Mouse (Mus musculus) thymus, postnatal 4 days (tissue): Measurements from ENCODE around the gene Ddias.

Source experiments
- DNase-seq: peaks from one replicate; pipeline ENCODE4 v3.0.0; 2021

The Ddias gene

DNA sequence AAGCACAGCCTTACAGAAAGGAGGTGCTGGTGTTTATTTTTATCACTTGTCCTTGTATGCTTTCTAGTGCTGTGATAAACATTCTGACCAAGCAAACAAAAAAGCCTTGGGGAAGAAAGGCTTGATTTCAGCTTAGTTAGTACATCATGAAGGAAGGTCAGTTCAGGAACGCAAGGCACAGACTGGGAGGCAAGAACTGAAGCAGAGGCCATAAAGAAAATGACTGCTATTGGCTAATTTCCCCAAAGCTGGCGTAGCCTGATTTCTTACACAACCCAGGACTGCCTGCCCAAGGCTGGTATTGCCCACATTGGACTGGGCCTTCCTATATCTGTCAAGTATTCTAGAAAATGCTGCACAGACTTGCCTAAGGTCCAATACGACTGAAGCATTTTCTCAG, 25.8 kb downstream of the Ddias start:
- DNase-seq, result no peak

GRCm38 (mm10) chr7:92842254-92842653, 31.8 kb downstream of the Ddias start:
- no peak for DNase-seq

DNA sequence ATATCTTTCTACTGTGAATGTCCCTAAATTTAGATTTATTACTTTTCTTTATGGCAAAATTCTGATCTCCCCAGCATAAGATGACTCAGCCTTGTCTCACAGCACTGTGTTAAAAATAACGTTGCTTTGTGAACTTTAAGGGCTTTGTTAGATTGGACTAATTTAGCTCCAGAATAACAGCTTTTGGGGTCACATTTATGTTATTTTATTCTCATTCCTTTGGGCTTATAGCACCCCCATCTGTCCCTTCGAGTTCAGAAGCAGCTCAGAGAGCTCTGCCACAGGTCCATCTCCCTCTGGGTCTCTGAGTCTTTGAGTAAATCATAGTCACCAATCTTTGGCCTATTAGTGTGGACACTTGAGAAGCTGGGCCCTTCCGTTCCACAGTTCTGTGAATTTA, 36.1 kb downstream of the Ddias start:
- no peak for DNase-seq

DNA sequence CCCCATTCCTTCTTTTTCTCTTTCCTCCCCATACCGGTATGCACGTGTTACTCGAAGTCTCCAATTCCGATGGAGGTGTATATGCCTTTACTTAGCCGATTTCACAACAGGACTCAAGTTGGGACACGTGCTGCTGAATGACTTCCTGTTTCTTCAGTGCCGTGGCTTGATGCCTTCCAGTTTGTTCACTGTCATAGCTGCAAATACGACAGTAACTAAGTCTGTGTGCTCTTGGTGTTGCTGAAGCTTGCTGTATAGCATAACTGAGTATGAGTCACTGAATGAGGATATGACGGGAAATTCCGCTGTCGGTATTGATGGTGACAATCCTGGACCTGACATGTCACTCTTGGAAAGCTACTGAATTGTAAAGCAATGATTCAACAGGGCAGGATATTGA, 36.8 kb downstream of the Ddias start:
- DNase-seq, result no peak

GRCm38 (mm10) chr7:92836447-92836846, 37.6 kb downstream of the Ddias start:
- no peak for DNase-seq

GRCm38 (mm10) chr7:92834391-92834790, 39.7 kb downstream of the Ddias start:
- DNase-seq, result no peak

DNA sequence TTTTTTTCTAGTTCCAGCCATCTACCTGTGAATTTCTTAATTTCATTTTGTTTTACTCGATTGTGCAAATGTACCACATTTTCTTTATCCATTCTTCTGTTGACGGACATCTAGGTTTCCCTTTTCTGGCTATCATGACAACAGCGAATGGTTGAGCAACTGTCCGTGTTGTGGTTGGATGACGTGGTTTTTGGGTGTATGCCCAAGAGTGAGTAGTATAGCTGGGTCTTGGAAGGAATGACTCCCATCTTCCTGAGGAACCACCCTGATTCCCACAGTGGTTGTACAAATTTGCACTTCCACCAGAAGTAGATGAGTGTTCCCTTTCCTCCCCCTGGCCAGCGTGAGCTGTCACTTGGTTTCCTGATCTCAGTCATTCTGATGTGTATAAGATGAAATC, 41.7 kb downstream of the Ddias start:
- no peak for DNase-seq

DNA sequence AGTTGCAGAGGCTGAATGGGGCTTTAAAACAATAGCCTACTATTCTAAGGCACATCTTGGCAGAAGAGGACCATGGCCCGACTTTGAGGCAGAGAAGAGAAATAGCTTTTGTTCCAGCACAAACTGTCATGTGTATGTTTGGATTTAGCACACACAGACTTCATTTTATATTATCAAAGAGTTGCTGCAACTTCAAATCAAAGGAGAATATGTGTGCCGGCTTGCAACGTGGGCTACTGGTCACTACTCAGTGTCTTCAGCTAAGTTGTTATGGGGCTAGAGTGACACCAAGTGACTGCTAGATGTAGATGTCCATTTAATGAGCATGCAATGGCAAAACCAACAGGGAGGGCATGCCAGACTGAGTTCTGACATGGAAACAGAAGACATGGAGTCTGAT, 46.1 kb downstream of the Ddias start:
- no peak for DNase-seq

GRCm38 (mm10) chr7:92826248-92826647, 47.8 kb downstream of the Ddias start:
- DNase-seq, result no peak

DNA sequence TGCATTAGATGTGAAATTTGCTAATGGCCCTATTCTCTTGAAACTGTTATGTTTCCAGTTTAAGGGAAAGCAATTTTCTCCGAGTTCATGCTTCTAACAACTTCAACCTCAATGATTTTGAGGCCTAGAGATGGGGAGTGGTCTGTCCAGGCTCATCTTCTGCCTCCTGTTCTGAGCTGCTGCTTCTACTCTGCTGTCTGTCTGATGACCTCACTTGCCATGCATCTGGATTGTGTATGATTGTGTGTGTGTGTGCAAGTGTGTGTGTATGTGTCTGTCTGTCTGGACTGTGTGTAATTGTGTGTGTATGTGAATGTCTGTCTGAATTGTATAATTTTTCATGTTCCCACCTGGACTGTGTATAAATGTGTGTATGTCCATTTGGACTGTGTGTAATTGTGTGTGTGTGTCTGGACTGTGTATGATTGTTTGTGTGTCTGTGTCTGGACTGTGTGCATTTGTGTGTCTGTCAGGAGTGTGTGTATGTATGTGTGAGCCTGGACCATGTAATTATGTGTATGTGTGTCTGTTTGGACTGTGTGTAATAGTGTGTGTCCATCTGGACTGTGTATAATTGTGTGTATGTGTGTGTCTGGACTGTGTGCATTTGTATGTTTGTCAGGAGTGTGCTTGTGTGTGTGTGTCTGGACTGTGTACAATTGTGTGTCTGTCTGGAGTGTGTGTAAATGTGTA, 51.5 kb downstream of the Ddias start:
- no peak for DNase-seq

- DNase-seq, result no peak
These were observed 52.2 kb downstream of the Ddias start for GRCm38 (mm10) chr7:92821871-92822270.

- no peak for DNase-seq
These were observed 53.0 kb downstream of the Ddias start for GRCm38 (mm10) chr7:92820941-92821465.

DNA sequence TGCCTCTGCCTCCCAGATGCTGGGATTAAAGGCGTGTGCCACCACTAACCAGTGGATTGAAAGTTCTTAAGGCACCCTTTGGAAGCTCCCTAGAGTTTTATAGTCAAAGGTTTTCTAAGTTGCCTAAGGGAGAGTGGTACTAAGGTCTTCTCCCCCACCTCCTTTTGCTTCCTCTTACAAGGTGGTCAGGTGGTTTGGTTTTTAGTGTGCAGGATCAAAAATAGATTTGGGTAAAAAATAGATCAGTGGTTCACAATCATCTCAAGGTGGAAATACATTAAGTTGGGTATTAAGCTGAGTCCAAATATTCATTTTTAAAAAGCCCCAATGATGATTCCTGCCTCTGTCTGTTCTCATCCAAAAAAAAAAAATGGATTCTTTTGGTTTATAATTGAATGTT, 53.6 kb downstream of the Ddias start:
- DNase-seq, result no peak

- no peak for DNase-seq
These were observed 54.4 kb downstream of the Ddias start for GRCm38 (mm10) chr7:92819656-92820055.

DNA sequence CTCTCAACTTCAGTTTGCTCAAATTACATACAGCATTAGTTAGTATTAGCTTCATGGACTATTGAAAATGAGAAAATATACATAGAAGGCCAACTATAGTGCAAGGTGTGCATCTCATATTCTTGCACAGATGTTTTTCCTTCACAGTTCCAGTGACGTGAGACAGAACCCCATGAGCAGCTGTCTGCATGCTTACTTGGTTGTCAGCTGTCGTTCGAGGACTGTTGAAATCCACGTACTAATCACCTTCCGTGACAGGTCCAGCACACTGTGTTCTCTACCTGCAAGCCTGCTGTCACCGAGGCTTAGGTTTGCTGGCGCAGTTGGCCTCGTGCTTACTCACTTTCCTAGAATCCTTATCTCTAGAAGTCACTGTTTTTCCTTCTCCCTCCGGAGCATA, 56.2 kb downstream of the Ddias start:
- no peak for DNase-seq

DNA sequence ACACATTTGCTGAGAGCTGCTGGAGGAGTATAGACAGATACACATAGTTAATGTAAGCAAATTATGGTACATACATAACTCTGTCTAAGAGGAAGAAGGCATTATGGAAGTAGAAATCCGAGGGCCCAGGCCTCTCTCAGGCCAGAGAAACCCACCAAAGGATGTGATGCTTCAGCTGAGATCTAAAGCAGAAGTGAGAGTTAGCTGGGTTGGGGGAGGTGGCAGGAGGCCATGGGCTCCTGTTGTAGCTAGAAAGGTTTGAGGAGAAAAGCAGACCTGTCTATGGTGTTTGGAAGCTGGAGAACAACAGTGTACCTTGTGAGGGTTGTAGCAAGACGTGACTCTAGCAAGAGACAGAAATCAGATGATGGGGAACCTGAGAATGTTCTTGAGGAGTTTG, 56.8 kb downstream of the Ddias start:
- DNase-seq, result no peak

DNA sequence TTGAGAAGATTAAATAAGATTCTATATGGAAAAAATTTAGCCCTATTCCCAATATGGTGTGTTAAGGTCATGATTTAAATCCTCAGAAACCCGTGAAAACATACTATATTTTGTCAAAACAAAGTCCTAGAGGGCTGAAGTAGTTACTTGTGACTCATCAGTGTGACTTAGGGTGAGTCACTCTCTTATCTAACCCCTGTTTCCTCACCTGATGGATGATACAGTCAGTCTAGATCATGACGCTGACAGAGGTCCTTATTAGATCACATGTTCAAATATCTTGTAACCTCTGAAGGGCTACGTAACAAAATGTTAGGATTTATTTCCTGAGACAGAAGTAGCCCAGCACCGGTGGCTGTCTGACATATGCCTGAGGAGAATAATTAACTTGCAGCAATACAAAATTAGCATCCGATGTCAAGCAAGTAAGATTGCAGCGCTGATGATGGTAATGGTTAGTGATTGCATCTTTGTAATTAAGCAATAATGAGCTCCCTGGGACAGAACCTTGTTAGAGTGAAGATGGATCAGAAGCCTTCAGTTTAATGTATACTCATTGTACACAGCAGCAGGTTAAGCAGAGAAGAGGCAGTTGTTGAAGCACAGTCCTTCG, 62.3 kb downstream of the Ddias start:
- DNase-seq, result no peak
